Mouse (Mus musculus): ENCODE measurements around the gene Frk. TPM values are rescaled to one million over a fixed set of nuclear protein-coding genes. Genes with fewer than 3 reads are reported as not detected.

Frk gene
- polyA plus RNA-seq (2012; rRNA removed) = 0.30 and 0.40 TPM in 2 replicates

GRCm38 (mm10) chr10:34483297-34484013 is at the start of gene Frk:
Gene Frk (plus strand): TSS chr10:34483399.

Other genes with a start within 250 kb of the Frk start
- gene Tspyl1, start 201.2 kb upstream of the Frk start, polyA plus RNA-seq (2012; rRNA removed) = 75.1 and 75.2 TPM in 2 replicates
- gene Tspyl4, start 186.0 kb upstream of the Frk start, polyA plus RNA-seq (2012; rRNA removed) = 244 and 252 TPM in 2 replicates
- 0.08 and 1.0 TPM in 2 replicates for gene Col10a1, start 93.4 kb upstream of the Frk start, polyA plus RNA-seq (2012; rRNA removed)
- 1.0 and 1.5 TPM in 2 replicates for gene Nt5dc1, start 64.8 kb upstream of the Frk start, polyA plus RNA-seq (2012; rRNA removed)

Measured in central nervous system, embryonic 18 days (tissue).